Mouse (Mus musculus): ENCODE data around the gene Hcrt.

DNA sequence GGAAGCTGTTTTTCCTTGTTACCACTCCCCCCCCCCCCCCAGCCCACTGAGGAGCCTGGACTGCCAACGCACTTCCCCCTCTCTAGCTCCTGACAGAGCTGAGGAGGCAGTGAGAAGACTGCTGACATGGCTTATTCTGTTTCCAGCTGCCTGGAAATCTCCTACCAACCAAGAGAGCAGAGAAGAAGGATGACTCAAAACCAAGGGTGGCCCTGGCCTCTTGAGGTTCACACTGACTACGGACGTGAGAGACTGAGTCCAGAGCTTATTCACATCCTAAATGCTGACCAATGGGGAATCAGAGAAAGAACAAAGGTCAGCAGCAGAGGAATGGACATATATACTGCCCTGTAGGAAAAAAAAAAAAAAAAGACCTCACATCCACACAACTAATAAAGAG is 43.4 kb downstream of the Hcrt start:
- TF ChIP-seq CTCF (IDR thresholded peaks at IDR 0.05; ENCODE audit: low read depth, low read length) (no peak), POLR2A (IDR thresholded peaks at IDR 0.05; ENCODE audit: extremely low read depth, insufficient read depth, low read length) (no peak)

Data from liver, adult 2 months (tissue).